Mouse (Mus musculus): ENCODE measurements around the gene Susd2. TPM values are rescaled to one million over a fixed set of nuclear protein-coding genes. Genes with fewer than 3 reads are reported as not detected.

Susd2 gene
- total and polyA plus RNA-seq, 2 experiments from 2014 or later, result 3.6 to 6.1 TPM

GRCm38 (mm10) chr10:75605162-75605846 lies 38.5 kb downstream of the Susd2 start:
- H3K9ac ChIP-seq (replicated peaks; ENCODE audit: low read depth, low read length), result no peak overlapping the region
- H3K4me2 ChIP-seq (ENCODE audit: low read depth, low read length), result no peak overlapping the region
- H3K36me3 ChIP-seq (replicated peaks; ENCODE audit: control insufficient read depth, insufficient read depth, low read length), result no peaks in the 10 kb centered on the region
- ATAC-seq (ENCODE audit: insufficient read depth, low read depth) (no peak), DNase-seq (ENCODE audit: low spot score) (no peak)
- WGBS, result 23% methylated on average over 11 of the region's 11 CpGs
- TF ChIP-seq EP300 (IDR thresholded peaks at IDR 0.05; ENCODE audit: low read depth) (no peak), CTCF (IDR thresholded peaks at IDR 0.05; ENCODE audit: low read depth) (peak; percentile 19; the same call in 1 of the 2 replicates)
- H3K4me1 ChIP-seq (ENCODE audit: control insufficient read depth, insufficient read depth), result no peaks in the 10 kb centered on the region
- no peaks in the 10 kb centered on the region for H3K9me3 ChIP-seq (replicated peaks; ENCODE audit: control insufficient read depth, low read length)
- no peak overlapping the region for H3K4me3 ChIP-seq (ENCODE audit: low read depth, low read length)
- H3K27ac ChIP-seq (ENCODE audit: low read depth), result no peak overlapping the region
- no peaks in the 10 kb centered on the region for H3K27me3 ChIP-seq (ENCODE audit: control insufficient read depth, insufficient read depth, low read length)

- DNase-seq (ENCODE audit: low spot score), result no peak
- no peaks in the 10 kb centered on the region for H3K4me1 ChIP-seq (ENCODE audit: control insufficient read depth, insufficient read depth)
Observed at GRCm38 (mm10) chr10:75600189-75600730, 43.5 kb downstream of the Susd2 start.

GRCm38 (mm10) chr10:75595981-75596380 lies 47.8 kb downstream of the Susd2 start:
- DNase-seq (ENCODE audit: low spot score) (peak; percentile 46), ATAC-seq (ENCODE audit: insufficient read depth, low read depth) (no peak)
- H3K9me3 ChIP-seq (replicated peaks; ENCODE audit: control insufficient read depth, low read length), result peaks cover 7% of the 10 kb centered on the region; the same call in 1 of the 2 replicates
- no peak overlapping the region for H3K4me3 ChIP-seq (ENCODE audit: low read depth, low read length)
- 0 out of 2 replicates have a peak, but pooled peaks cover 3% of the 10 kb centered on the region for H3K4me1 ChIP-seq (ENCODE audit: control insufficient read depth, insufficient read depth)
- no peak overlapping the region; the same call in 1 of the 2 replicates for H3K27ac ChIP-seq (ENCODE audit: low read depth)
- H3K9ac ChIP-seq (replicated peaks; ENCODE audit: low read depth, low read length), result no peak overlapping the region
- no peaks in the 10 kb centered on the region for H3K36me3 ChIP-seq (replicated peaks; ENCODE audit: control insufficient read depth, insufficient read depth, low read length)
- 49% methylated on average over 8 of the region's 8 CpGs for WGBS
- no peak for TF ChIP-seq CTCF (IDR thresholded peaks at IDR 0.05; ENCODE audit: low read depth)
- no peak for TF ChIP-seq EP300 (IDR thresholded peaks at IDR 0.05; ENCODE audit: low read depth)
- H3K27me3 ChIP-seq (ENCODE audit: control insufficient read depth, insufficient read depth, low read length), result no peaks in the 10 kb centered on the region
- no peak overlapping the region for H3K4me2 ChIP-seq (ENCODE audit: low read depth, low read length)

More at GRCm38 (mm10) chr10:75600189-75600730, 43.5 kb downstream of the Susd2 start:
- TF ChIP-seq EP300 (IDR thresholded peaks at IDR 0.05; ENCODE audit: low read depth), result no peak
- TF ChIP-seq CTCF (IDR thresholded peaks at IDR 0.05; ENCODE audit: low read depth), result no peak
- WGBS, result 64% methylated on average over 7 of the region's 7 CpGs
- Histone ChIP-seq H3K4me2 (ENCODE audit: low read depth, low read length) (no peak overlapping the region), H3K9ac (replicated peaks; ENCODE audit: low read depth, low read length) (no peak overlapping the region), H3K27me3 (ENCODE audit: control insufficient read depth, insufficient read depth, low read length) (no peaks in the 10 kb centered on the region), H3K27ac (ENCODE audit: low read depth) (no peak overlapping the region), H3K4me3 (ENCODE audit: low read depth, low read length) (no peak overlapping the region), H3K36me3 (replicated peaks; ENCODE audit: control insufficient read depth, insufficient read depth, low read length) (no peaks in the 10 kb centered on the region), H3K9me3 (replicated peaks; ENCODE audit: control insufficient read depth, low read length) (peaks cover 7% of the 10 kb centered on the region; the same call in 1 of the 2 replicates)
- no peak for ATAC-seq (ENCODE audit: insufficient read depth, low read depth)

- no peak for TF ChIP-seq CTCF (IDR thresholded peaks at IDR 0.05; ENCODE audit: low read depth)
- no peak for TF ChIP-seq EP300 (IDR thresholded peaks at IDR 0.05; ENCODE audit: low read depth)
- WGBS, result 62% methylated on average over 7 of the region's 7 CpGs
- ATAC-seq (ENCODE audit: insufficient read depth, low read depth), result no peak
Observed at GRCm38 (mm10) chr10:75592585-75592984, 51.2 kb downstream of the Susd2 start.

GRCm38 (mm10) chr10:75591211-75591894 lies 52.5 kb downstream of the Susd2 start:
- peak overlapping the region; percentile 56 for H3K4me2 ChIP-seq (ENCODE audit: low read depth, low read length)
- H3K9ac ChIP-seq (replicated peaks; ENCODE audit: low read depth, low read length), result no peak overlapping the region
- no peaks in the 10 kb centered on the region for H3K36me3 ChIP-seq (replicated peaks; ENCODE audit: control insufficient read depth, insufficient read depth, low read length)
- no peaks in the 10 kb centered on the region for H3K27me3 ChIP-seq (ENCODE audit: control insufficient read depth, insufficient read depth, low read length)
- no peak for TF ChIP-seq CTCF (IDR thresholded peaks at IDR 0.05; ENCODE audit: low read depth)
- no peak for TF ChIP-seq EP300 (IDR thresholded peaks at IDR 0.05; ENCODE audit: low read depth)
- ATAC-seq (ENCODE audit: insufficient read depth, low read depth) (peak; percentile 44), DNase-seq (ENCODE audit: low spot score) (peak; percentile 77)
- H3K4me3 ChIP-seq (ENCODE audit: low read depth, low read length), result no peak overlapping the region
- 55% methylated on average over 12 of the region's 12 CpGs for WGBS
- no peaks in the 10 kb centered on the region for H3K9me3 ChIP-seq (replicated peaks; ENCODE audit: control insufficient read depth, low read length)
- H3K4me1 ChIP-seq (ENCODE audit: control insufficient read depth, insufficient read depth), result peaks cover 23% of the 10 kb centered on the region
- peak overlapping the region; percentile 85 for H3K27ac ChIP-seq (ENCODE audit: low read depth)

More at GRCm38 (mm10) chr10:75592585-75592984, 51.2 kb downstream of the Susd2 start:
- Histone ChIP-seq H3K4me3 (ENCODE audit: low read depth, low read length) (no peak overlapping the region), H3K27ac (ENCODE audit: low read depth) (no peak overlapping the region; the same call in 1 of the 2 replicates), H3K4me2 (ENCODE audit: low read depth, low read length) (no peak overlapping the region), H3K27me3 (ENCODE audit: control insufficient read depth, insufficient read depth, low read length) (no peaks in the 10 kb centered on the region), H3K9me3 (replicated peaks; ENCODE audit: control insufficient read depth, low read length) (peaks cover 5% of the 10 kb centered on the region; the same call in 1 of the 2 replicates), H3K4me1 (ENCODE audit: control insufficient read depth, insufficient read depth) (peaks cover 19% of the 10 kb centered on the region), H3K36me3 (replicated peaks; ENCODE audit: control insufficient read depth, insufficient read depth, low read length) (no peaks in the 10 kb centered on the region), H3K9ac (replicated peaks; ENCODE audit: low read depth, low read length) (no peak overlapping the region)
- DNase-seq (ENCODE audit: low spot score), result no peak
